Mouse (Mus musculus): Measurements from ENCODE around the gene Olfr259.

DNA sequence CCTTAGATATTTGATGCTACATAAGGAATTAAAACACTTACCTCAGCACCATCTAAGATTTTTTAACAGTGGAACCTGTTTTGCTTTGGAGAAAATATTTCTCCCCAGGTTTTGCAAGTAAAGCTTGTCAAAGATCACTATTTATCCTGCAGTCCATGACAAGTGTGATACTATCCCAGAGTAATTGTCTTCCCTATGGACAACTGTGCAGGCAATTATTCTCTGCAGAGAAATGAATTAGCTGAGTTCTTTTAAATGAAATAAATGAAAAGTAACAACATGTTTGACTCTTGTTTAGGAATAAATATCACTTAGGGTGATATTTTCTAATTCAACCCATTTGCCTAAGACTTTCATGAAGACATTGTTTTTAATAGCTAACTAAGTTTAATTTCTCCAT lies 38.2 kb upstream of the Olfr259 start, which contains the start of gene Olfr1111:
- no peak for TF ChIP-seq CTCF (conservative IDR thresholded peaks at IDR 0.05 in 1 of 2, IDR thresholded peaks at IDR 0.05 in 1 of 2; ENCODE audit: low read depth in 2 of 2, low read length in 2 of 2)
- TF ChIP-seq ZMIZ1 (IDR thresholded peaks at IDR 0.05; ENCODE audit: low read depth, low read length), result no peak
- no peak for TF ChIP-seq USF1 (IDR thresholded peaks at IDR 0.05; ENCODE audit: low read depth, low read length)
- TF ChIP-seq HCFC1 (IDR thresholded peaks at IDR 0.05; ENCODE audit: low read depth, low read length), result no peak
- TF ChIP-seq POLR2A (IDR thresholded peaks at IDR 0.05; ENCODE audit: low read depth, low read length), result no peak
- TF ChIP-seq CHD2 (IDR thresholded peaks at IDR 0.05; ENCODE audit: low read length), result no peak
- TF ChIP-seq EP300 (IDR thresholded peaks at IDR 0.05; ENCODE audit: low read length), result no peak
- TF ChIP-seq SMC3 (IDR thresholded peaks at IDR 0.05; ENCODE audit: low read depth, low read length), result no peak
- no peak for TF ChIP-seq PAX5 (IDR thresholded peaks at IDR 0.05; ENCODE audit: low read length)
- no peak for TF ChIP-seq ZC3H11A (IDR thresholded peaks at IDR 0.05; ENCODE audit: low read depth, low read length)
- no peak for TF ChIP-seq ETS1 (conservative IDR thresholded peaks at IDR 0.05; ENCODE audit: low read depth, low read length)
- TF ChIP-seq MAX (IDR thresholded peaks at IDR 0.05; ENCODE audit: low read length), result no peak
- TF ChIP-seq ZNF384 (IDR thresholded peaks at IDR 0.05; ENCODE audit: low read depth, low read length), result no peak
